8 mouse cellular contexts compared by ENCODE assay signal in the genomic region with DNA sequence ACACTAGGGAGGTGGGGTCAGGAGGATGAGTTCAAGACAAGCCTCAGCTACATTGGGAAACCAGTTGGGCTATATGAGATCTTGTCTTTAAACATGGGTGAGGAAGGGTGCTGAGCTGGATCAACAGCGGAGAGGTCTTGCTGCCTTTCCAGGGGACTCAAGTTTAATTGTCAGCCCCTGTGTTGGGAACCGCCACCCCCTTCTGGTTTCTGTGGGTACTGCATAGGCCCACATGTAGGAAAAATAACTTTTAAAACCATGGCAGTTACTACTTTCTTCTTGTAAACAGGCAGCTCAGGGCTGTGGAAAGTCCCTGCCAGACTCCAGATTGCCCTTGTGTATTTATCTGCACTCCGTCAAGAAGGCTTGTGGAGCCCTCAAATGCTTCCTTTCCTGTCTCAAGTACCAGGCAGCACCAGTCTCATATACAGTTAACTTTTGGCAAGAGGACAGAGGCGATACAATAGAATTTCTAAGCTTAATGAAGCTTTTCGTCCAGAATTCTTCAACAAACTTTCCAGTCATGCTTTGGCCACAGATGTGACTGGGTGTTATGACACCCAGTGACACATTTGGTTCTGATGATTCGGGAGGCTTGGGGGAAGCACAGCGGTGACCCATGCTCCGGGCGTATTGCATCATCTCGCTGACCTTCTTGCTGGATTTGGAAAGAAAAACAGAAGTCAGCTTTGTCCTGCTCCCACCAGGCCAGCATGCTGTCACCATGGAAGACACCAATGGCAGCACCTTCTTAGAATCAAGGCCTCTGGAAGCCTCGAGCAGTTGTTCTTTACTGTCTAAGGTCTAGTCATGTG. TPM values are rescaled to one million over a fixed set of nuclear protein-coding genes. Genes with fewer than 3 reads are reported as not detected.
DNase-seq lines count a peak whose midpoint lies in the region; ATAC-seq and TF ChIP-seq lines count a peak whose summit lies in the region.

No protein-coding gene starts in this region.

- H3K9me3 ChIP-seq in kidney, embryonic 14.5 days (ENCODE audit: control insufficient read depth, low read length) = no peaks in the 10 kb centered on the region
- H3K9me3 ChIP-seq in intestine, embryonic 16.5 days (ENCODE audit: control insufficient read depth, low read length) = no peaks in the 10 kb centered on the region
- H3K9me3 ChIP-seq in limb, embryonic 11.5 days (ENCODE audit: control insufficient read depth, low read length) = no peaks in the 10 kb centered on the region

- no peaks in the 10 kb centered on the region for H3K4me1 ChIP-seq in kidney, embryonic 14.5 days (ENCODE audit: control insufficient read depth, insufficient read depth, low read length)
- H3K4me1 ChIP-seq in intestine, embryonic 16.5 days (ENCODE audit: control insufficient read depth, insufficient read depth, low read length) = no peaks in the 10 kb centered on the region
- no peaks in the 10 kb centered on the region for H3K4me1 ChIP-seq in limb, embryonic 11.5 days (ENCODE audit: control insufficient read depth, insufficient read depth, low read length)
- no peaks in the 10 kb centered on the region for H3K4me1 ChIP-seq in thymus, adult 2 months (replicated peaks; ENCODE audit: control insufficient read depth, insufficient read depth, low read length)

- H3K27ac ChIP-seq in kidney, embryonic 14.5 days (ENCODE audit: low read depth, low read length) = no peak overlapping the region
- no peak overlapping the region for H3K27ac ChIP-seq in intestine, embryonic 16.5 days (ENCODE audit: low read length)
- H3K27ac ChIP-seq in limb, embryonic 11.5 days (replicated peaks; ENCODE audit: low read depth, low read length) = no peak overlapping the region
- no peak overlapping the region for H3K27ac ChIP-seq in thymus, adult 2 months (ENCODE audit: control insufficient read depth, insufficient read depth, low read length)

- TF ChIP-seq POLR2A in thymus, adult 2 months (IDR thresholded peaks at IDR 0.05; ENCODE audit: control insufficient read depth, extremely low read depth, insufficient read depth, low read length, poor library complexity) = no peak

- TF ChIP-seq CTCF in thymus, adult 2 months (IDR thresholded peaks at IDR 0.05; ENCODE audit: borderline replicate concordance, control insufficient read depth, extremely low read depth, insufficient read depth, low read length, poor library complexity) = no peak

- 69% methylated on average over 11 of the region's 11 CpGs for WGBS in kidney, embryonic 14.5 days
- WGBS in intestine, embryonic 16.5 days = 63% methylated on average over 11 of the region's 11 CpGs
- 69% methylated on average over 11 of the region's 11 CpGs for WGBS in limb, embryonic 11.5 days
- WGBS in thymus, adult 2 months = 79% methylated on average over 11 of the region's 11 CpGs

- DNase-seq in kidney, adult 11 months = peak; percentile 26
- peak; percentile 77 for DNase-seq in adrenal gland, adult 8-10 months
- DNase-seq in limb, embryonic 11.5 days (ENCODE audit: low spot score) = peak; percentile 71
- peak; percentile 53 for DNase-seq in thymus, adult 2 months

- no peak overlapping the region for H3K9ac ChIP-seq in kidney, embryonic 14.5 days (ENCODE audit: low read depth, low read length)
- no peak overlapping the region for H3K9ac ChIP-seq in intestine, embryonic 16.5 days (ENCODE audit: low read depth, low read length)
- H3K9ac ChIP-seq in limb, embryonic 11.5 days (ENCODE audit: low read length) = no peak overlapping the region

- ATAC-seq in kidney, embryonic 14.5 days (ENCODE audit: low FRiP score, low TSS enrichment) = no peak
- ATAC-seq in erythroid progenitor cell, adult 5-6 weeks (replicated peaks; ENCODE audit: low FRiP score, poor library complexity, severe bottlenecking) = peak; percentile 74
- 0 out of 2 replicates have a peak, but pooled peaks have one; percentile 21 for ATAC-seq in intestine, embryonic 16.5 days
- no peak for ATAC-seq in limb, embryonic 11.5 days (ENCODE audit: insufficient number of reproducible peaks, low FRiP score, low TSS enrichment, low read depth)
- peak; percentile 64 for ATAC-seq in monocyte, adult 5-6 weeks (replicated peaks; ENCODE audit: insufficient number of reproducible peaks, low FRiP score, low TSS enrichment, poor library complexity, severe bottlenecking)

- H3K4me2 ChIP-seq in kidney, embryonic 14.5 days (replicated peaks; ENCODE audit: low read depth, low read length) = no peak overlapping the region
- H3K4me2 ChIP-seq in intestine, embryonic 16.5 days (ENCODE audit: low read depth, low read length) = no peak overlapping the region
- no peak overlapping the region for H3K4me2 ChIP-seq in limb, embryonic 11.5 days (ENCODE audit: low read depth, severe bottlenecking)

- no peaks in the 10 kb centered on the region for H3K36me3 ChIP-seq in kidney, embryonic 14.5 days (ENCODE audit: control insufficient read depth, insufficient read depth, low read length)
- no peaks in the 10 kb centered on the region for H3K36me3 ChIP-seq in intestine, embryonic 16.5 days (ENCODE audit: control insufficient read depth, insufficient read depth, low read length)
- no peaks in the 10 kb centered on the region for H3K36me3 ChIP-seq in limb, embryonic 11.5 days (ENCODE audit: control insufficient read depth, insufficient read depth, low read length)
- no peaks in the 10 kb centered on the region for H3K36me3 ChIP-seq in thymus, adult 2 months (ENCODE audit: control insufficient read depth, insufficient read depth, low read length)

- no peak overlapping the region for H3K4me3 ChIP-seq in kidney, embryonic 14.5 days (ENCODE audit: low read length)
- no peak overlapping the region for H3K4me3 ChIP-seq in intestine, embryonic 16.5 days (ENCODE audit: low read length)
- H3K4me3 ChIP-seq in limb, embryonic 11.5 days (ENCODE audit: low read depth, low read length) = no peak overlapping the region
- H3K4me3 ChIP-seq in thymus, adult 2 months (ENCODE audit: control insufficient read depth, insufficient read depth, low read length) = no peak overlapping the region

- H3K27me3 ChIP-seq in kidney, embryonic 14.5 days (ENCODE audit: control insufficient read depth, insufficient read depth, low read length) = no peaks in the 10 kb centered on the region
- no peaks in the 10 kb centered on the region for H3K27me3 ChIP-seq in intestine, embryonic 16.5 days (replicated peaks; ENCODE audit: control insufficient read depth, insufficient read depth, low read length)
- H3K27me3 ChIP-seq in limb, embryonic 11.5 days (ENCODE audit: control insufficient read depth, insufficient read depth, low read length) = no peaks in the 10 kb centered on the region
- no peaks in the 10 kb centered on the region for H3K27me3 ChIP-seq in thymus, adult 2 months (ENCODE audit: control insufficient read depth, insufficient read depth, low read length)

RNA-seq across cellular contexts. Expression of gene Itih1, which starts 1.0 kb away (rescaled TPM):
- polyA plus RNA-seq in kidney, embryonic 14.5 days (2014; fragmentation: Nextera tagmentation; extraction: Ambion mirVana) = 0.08 and 0.10 TPM in 2 replicates
- under 1 TPM in 3 of 4 experiments, not detected in 1; 0.09 to 0.51 (median 0.17) TPM for total RNA-seq in adrenal gland, adult 8-10 months (2022)
- not detected in 2 replicates for total RNA-seq in erythroid progenitor cell, adult 5-6 weeks (2015; ENCODE audit: low replicate concordance)
- total RNA-seq in erythroid progenitor cell, adult 5-6 weeks (2017; ENCODE audit: low replicate concordance) = not detected in 2 replicates
- 0.51 and 1.1 TPM in 2 replicates for polyA plus RNA-seq in intestine, embryonic 16.5 days (2015; fragmentation: Nextera tagmentation; extraction: Ambion mirVana)
- polyA plus RNA-seq in limb, embryonic 11.5 days (2014; fragmentation: Nextera tagmentation; extraction: Ambion mirVana) = not detected in 2 replicates
- total RNA-seq in monocyte, adult 5-6 weeks (2017) = not detected in 3 replicates
- 0.09 and 0.97 TPM in 2 replicates for polyA plus RNA-seq in thymus, adult 2 months (2012; rRNA removed)

RNA-seq across cellular contexts. Expression of gene Nek4, which starts 7.1 kb away (rescaled TPM):
- 11.1 and 20.3 TPM in 2 replicates for polyA plus RNA-seq in kidney, embryonic 14.5 days (2014; fragmentation: Nextera tagmentation; extraction: Ambion mirVana)
- total RNA-seq in adrenal gland, adult 8-10 months (2022) = 10 to 100 TPM; 13.4 to 17.9 (median 13.8) TPM
- total RNA-seq in erythroid progenitor cell, adult 5-6 weeks (2015; ENCODE audit: low replicate concordance) = 0.36 and 2.9 TPM in 2 replicates
- total RNA-seq in erythroid progenitor cell, adult 5-6 weeks (2017; ENCODE audit: low replicate concordance) = 1.8 and 2.2 TPM in 2 replicates
- polyA plus RNA-seq in intestine, embryonic 16.5 days (2015; fragmentation: Nextera tagmentation; extraction: Ambion mirVana) = 8.4 TPM in 2 replicates
- 16.1 and 17.7 TPM in 2 replicates for polyA plus RNA-seq in limb, embryonic 11.5 days (2014; fragmentation: Nextera tagmentation; extraction: Ambion mirVana)
- 5.3 to 6.9 TPM (median 5.3 TPM) in 3 replicates for total RNA-seq in monocyte, adult 5-6 weeks (2017)
- 2.5 and 2.6 TPM in 2 replicates for polyA plus RNA-seq in thymus, adult 2 months (2012; rRNA removed)

RNA-seq across cellular contexts. Expression of gene Itih3, which starts 20.5 kb away (rescaled TPM):
- polyA plus RNA-seq in kidney, embryonic 14.5 days (2014; fragmentation: Nextera tagmentation; extraction: Ambion mirVana) = 0.30 TPM in 1 of 2 replicates, not detected in the other
- total RNA-seq in adrenal gland, adult 8-10 months (2022) = 1 to 10 TPM in 1 of 4 experiments, under 1 TPM in 3; 0.38 to 1.0 (median 0.59) TPM
- total RNA-seq in erythroid progenitor cell, adult 5-6 weeks (2015; ENCODE audit: low replicate concordance) = not detected in 2 replicates
- total RNA-seq in erythroid progenitor cell, adult 5-6 weeks (2017; ENCODE audit: low replicate concordance) = not detected in 2 replicates
- polyA plus RNA-seq in intestine, embryonic 16.5 days (2015; fragmentation: Nextera tagmentation; extraction: Ambion mirVana) = 3.6 and 8.1 TPM in 2 replicates
- 0.14 and 0.15 TPM in 2 replicates for polyA plus RNA-seq in limb, embryonic 11.5 days (2014; fragmentation: Nextera tagmentation; extraction: Ambion mirVana)
- not detected in 3 replicates for total RNA-seq in monocyte, adult 5-6 weeks (2017)
- polyA plus RNA-seq in thymus, adult 2 months (2012; rRNA removed) = 0.19 and 0.66 TPM in 2 replicates

RNA-seq across cellular contexts. Expression of gene Glt8d1, which starts 57.1 kb away (rescaled TPM):
- polyA plus RNA-seq in kidney, embryonic 14.5 days (2014; fragmentation: Nextera tagmentation; extraction: Ambion mirVana) = 66.5 and 72.9 TPM in 2 replicates
- total RNA-seq in adrenal gland, adult 8-10 months (2022) = 10 to 100 TPM; 50.0 to 90.5 (median 70.5) TPM
- total RNA-seq in erythroid progenitor cell, adult 5-6 weeks (2015; ENCODE audit: low replicate concordance) = 21.0 and 37.8 TPM in 2 replicates
- 7.1 and 16.7 TPM in 2 replicates for total RNA-seq in erythroid progenitor cell, adult 5-6 weeks (2017; ENCODE audit: low replicate concordance)
- polyA plus RNA-seq in intestine, embryonic 16.5 days (2015; fragmentation: Nextera tagmentation; extraction: Ambion mirVana) = 35.5 and 38.7 TPM in 2 replicates
- polyA plus RNA-seq in limb, embryonic 11.5 days (2014; fragmentation: Nextera tagmentation; extraction: Ambion mirVana) = 42.4 and 47.8 TPM in 2 replicates
- 17.0 to 29.2 TPM (median 20.6 TPM) in 3 replicates for total RNA-seq in monocyte, adult 5-6 weeks (2017)
- 11.9 and 13.6 TPM in 2 replicates for polyA plus RNA-seq in thymus, adult 2 months (2012; rRNA removed)

RNA-seq across cellular contexts. Expression of gene Spcs1, which starts 57.4 kb away (rescaled TPM):
- 350 and 462 TPM in 2 replicates for polyA plus RNA-seq in kidney, embryonic 14.5 days (2014; fragmentation: Nextera tagmentation; extraction: Ambion mirVana)
- total RNA-seq in adrenal gland, adult 8-10 months (2022) = 100 to 1,000 TPM; 232 to 268 (median 251) TPM
- total RNA-seq in erythroid progenitor cell, adult 5-6 weeks (2015; ENCODE audit: low replicate concordance) = 77.8 and 139 TPM in 2 replicates
- 41.7 and 80.6 TPM in 2 replicates for total RNA-seq in erythroid progenitor cell, adult 5-6 weeks (2017; ENCODE audit: low replicate concordance)
- polyA plus RNA-seq in intestine, embryonic 16.5 days (2015; fragmentation: Nextera tagmentation; extraction: Ambion mirVana) = 390 and 392 TPM in 2 replicates
- polyA plus RNA-seq in limb, embryonic 11.5 days (2014; fragmentation: Nextera tagmentation; extraction: Ambion mirVana) = 277 and 305 TPM in 2 replicates
- 73.5 to 105 TPM (median 73.5 TPM) in 3 replicates for total RNA-seq in monocyte, adult 5-6 weeks (2017)
- 133 and 183 TPM in 2 replicates for polyA plus RNA-seq in thymus, adult 2 months (2012; rRNA removed)

Comparison
In these comparisons a context has a peak if more than half of its experiments do, and no peak if none do; other contexts are left out.
1. DNase-seq: peak in every context shown above with its lines; median percentile 77 in adrenal gland, adult 8-10 months; 71 in limb, embryonic 11.5 days; 53 in thymus, adult 2 months; 26 in kidney, adult 11 months.
2. ATAC-seq: peak in erythroid progenitor cell, adult 5-6 weeks (single experiment), intestine, embryonic 16.5 days (single experiment) and monocyte, adult 5-6 weeks (single experiment); none in kidney, embryonic 14.5 days (single experiment) and limb, embryonic 11.5 days (single experiment).